Mouse (Mus musculus): Measurements from ENCODE around the gene Prdm8. TPM values are rescaled to one million over a fixed set of nuclear protein-coding genes. Genes with fewer than 3 reads are reported as not detected.
A peak's percentile ranks its signal among the peaks of the same experiment; 100 is the strongest.

Prdm8 gene
- polyA plus RNA-seq, 2 experiments from 2014 or later: not detected

- ATAC-seq: peak; percentile 85
These were observed 18.2 kb downstream of the Prdm8 start for GRCm38 (mm10) chr5:98184971-98185805.

DNA sequence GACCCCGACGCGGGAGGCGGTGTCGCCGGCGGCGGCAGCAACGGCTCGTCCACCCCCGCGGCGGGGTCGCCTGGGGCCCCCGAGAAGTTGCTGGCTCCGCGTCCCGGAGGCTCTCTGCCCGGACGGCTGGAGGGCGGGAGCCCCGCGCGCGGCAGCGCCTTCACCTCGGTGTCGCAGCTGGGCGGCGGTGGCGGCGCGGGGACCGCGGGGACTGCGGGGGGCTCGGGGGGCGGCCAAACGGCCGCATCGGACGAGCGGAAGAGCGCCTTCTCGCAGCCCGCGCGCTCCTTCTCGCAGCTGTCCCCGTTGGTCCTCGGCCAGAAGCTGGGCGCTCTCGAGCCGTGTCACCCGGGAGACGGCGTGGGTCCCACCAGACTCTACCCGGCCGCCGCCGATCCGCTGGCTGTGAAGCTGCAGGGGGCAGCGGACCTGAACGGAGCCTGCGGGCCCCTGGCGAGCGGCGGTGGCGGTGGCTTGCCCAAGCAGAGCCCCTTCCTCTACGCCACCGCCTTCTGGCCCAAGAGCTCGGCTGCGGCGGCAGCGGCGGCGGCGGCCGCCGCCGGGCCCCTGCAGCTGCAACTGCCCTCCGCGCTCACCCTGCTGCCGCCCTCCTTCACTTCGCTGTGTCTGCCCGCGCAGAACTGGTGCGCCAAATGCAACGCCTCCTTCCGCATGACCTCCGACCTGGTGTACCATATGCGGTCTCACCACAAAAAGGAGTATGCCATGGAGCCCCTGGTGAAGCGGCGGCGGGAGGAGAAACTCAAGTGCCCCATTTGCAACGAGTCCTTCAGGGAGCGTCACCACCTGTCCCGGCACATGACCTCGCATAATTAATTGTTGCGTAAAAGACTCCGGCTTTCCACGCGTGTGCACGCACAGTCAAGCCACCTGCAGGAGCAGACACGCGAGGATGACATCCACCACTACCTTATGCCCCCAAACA lies 19.1 kb downstream of the Prdm8 start:
- ATAC-seq: no peak

DNA sequence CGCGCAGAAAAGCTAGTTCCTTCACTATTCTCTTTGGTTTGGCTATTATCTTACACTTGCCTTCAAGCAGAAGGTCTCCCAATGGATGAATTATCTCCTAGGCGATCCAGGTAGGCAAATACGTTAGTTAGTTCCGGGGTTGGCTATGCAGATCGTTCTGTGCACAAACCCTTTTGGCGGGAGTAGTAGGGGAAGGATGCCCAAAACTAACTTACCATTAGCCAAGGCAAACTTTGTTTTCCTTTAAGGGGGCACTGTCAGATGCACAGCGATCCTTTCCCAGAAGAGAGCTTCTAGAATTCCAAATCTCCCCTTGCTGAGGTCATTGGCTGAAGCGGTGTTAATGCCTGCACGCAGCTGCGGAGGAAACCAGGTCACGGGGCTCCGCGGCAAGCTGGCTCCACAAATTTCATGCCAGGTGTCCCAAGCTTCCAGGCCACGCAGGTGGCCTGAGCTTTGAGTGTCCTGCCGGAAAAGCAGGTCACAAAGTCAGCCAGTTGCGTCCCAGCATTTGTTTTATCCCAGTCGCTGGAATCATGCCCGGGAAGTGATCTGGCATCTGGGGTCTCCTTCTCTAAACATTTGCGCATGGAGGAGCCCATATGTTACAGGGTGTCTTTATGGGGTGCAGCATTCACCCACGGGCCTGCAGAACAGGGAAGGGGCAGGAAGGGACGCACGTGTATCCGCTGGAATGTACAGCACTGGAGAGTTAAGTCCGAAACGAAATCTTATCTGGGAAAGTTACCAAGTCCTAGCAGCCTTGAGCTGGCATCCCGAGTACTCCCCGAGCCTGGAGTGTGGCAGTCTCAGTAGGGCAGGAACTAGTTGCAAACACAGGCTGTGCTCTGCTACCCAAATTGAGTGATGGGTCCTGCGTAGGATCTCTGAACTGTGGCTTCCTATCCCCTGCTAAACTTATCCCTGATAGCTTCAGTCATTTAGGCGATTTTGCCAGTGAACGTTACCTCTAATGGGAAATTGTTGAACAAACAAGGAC lies 22.5 kb downstream of the Prdm8 start:
- no peak for ATAC-seq

- no peak for ATAC-seq
These were observed 25.4 kb downstream of the Prdm8 start for GRCm38 (mm10) chr5:98192295-98192983.

DNA sequence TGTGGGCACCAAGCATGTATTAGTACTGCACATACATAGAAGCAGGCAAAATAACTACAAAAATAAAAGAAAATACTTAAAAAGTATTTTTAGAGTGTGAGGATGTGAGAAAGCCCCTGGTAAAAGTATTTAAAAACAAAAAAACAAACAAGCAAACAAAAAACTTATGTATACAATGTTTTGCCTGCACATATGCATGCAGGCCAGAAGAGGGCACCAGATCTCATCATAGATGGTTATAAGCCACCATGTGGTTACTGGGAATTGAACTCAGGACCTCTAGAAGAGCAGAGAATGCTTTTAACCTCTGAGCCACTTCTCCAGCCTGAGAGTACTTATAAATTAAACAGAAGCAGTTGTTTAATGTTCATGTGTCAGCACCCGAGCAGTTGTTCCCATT lies 28.0 kb downstream of the Prdm8 start:
- ATAC-seq: no peak

GRCm38 (mm10) chr5:98198412-98199218 lies 31.6 kb downstream of the Prdm8 start:
- ATAC-seq: no peak

DNA sequence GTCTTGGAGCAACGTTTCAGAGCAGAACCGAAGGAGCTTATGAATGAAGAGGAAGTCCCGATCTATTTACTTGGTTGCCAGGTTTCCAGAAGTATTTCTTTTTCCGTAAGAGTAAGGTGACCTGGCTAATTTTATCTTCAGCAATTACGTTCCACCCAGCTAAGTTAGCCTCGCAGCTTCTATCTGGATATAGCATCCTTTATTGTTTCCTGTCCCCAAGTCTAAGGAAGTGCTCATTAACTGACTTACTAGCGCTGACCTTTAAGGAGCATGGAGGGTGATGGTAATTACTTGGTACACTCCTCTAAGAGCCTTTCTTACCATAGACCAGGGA lies 32.2 kb downstream of the Prdm8 start:
- ATAC-seq: no peak

- no peak for ATAC-seq
These were observed 34.6 kb downstream of the Prdm8 start for GRCm38 (mm10) chr5:98201606-98202005.

GRCm38 (mm10) chr5:98202996-98203395 lies 36.0 kb downstream of the Prdm8 start:
- ATAC-seq: no peak

- ATAC-seq: no peak
These were observed 45.5 kb downstream of the Prdm8 start for GRCm38 (mm10) chr5:98212501-98212900.

- ATAC-seq: no peak
These were observed 55.0 kb downstream of the Prdm8 start for GRCm38 (mm10) chr5:98221956-98222355.

DNA sequence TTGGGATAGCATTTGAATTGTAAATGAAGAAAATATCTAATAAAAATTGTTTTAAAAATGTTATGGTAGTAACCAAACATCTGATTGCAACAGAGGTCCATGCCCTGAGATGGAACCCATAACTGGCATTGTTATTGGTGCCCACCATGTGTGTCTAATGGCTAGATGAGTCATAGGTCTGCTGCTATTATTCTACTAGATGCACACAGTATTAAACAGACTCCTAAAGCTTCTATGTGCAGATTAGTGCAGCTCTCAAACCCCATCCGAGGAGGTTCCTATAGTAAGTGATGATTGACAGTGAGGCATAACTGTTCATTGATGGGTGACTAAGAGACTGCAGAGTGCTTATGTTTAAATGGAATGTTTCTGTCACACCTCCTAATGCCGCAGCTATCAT lies 59.7 kb downstream of the Prdm8 start:
- ATAC-seq: no peak

GRCm38 (mm10) chr5:98229456-98229855 lies 62.5 kb downstream of the Prdm8 start:
- no peak for ATAC-seq

DNA sequence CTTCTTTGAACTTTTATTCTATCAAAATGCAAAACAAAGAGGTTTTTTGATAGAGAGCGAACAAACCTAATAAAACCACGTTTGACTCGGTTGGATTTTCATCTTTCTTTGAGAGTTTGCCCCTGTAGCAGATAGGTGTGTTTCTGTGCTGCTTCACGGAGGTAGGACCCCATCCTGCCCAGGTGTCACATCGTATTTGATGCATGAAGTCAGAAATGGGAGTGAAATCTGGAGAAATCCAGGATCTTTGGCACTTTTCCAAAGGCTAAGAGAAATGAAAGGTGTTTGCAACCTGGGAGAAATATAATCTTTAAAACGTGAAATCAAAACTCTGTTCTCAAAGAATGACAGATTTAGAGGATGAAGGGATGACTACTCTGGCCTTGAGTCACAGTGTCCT lies 71.5 kb downstream of the Prdm8 start:
- no peak for ATAC-seq

Other genes starting within 250 kb of the Prdm8 start
- gene Antxr2, start 136.2 kb upstream of the Prdm8 start, polyA plus RNA-seq (2017; shearing (Covaris generic)): 10 to 100 TPM in 1 of 2 experiments, 1 to 10 TPM in 1; 9.1 to 11.8 TPM
- not detected for gene Fgf5, start 87.0 kb downstream of the Prdm8 start, polyA plus RNA-seq (2017; shearing (Covaris generic))
- gene Cfap299, start 162.1 kb downstream of the Prdm8 start, polyA plus RNA-seq (2017; shearing (Covaris generic)): not detected

Measured in activated CD4-positive, CD25-positive, alpha-beta regulatory T cell, adult 4 months (primary cell).